Mouse (Mus musculus) limb, embryonic 12.5 days (tissue): ENCODE data around the gene Gm13030. TPM values are rescaled to one million over a fixed set of nuclear protein-coding genes. Genes with fewer than 3 reads are reported as not detected.

Source experiments
- ATAC-seq: fragments of 200-750 bp; cut with Nextera tagmentation; 2 replicates; pipeline ENCODE4 v1.8.0; 2017; ENCODE audit warnings: low read depth, moderate TSS enrichment; ENCODE audit not compliant: insufficient number of reproducible peaks, insufficient read depth, low FRiP score, low TSS enrichment
- H3K27ac ChIP-seq: fragments of 300-500 bp; sonication (generic); 2 replicates; pipeline ENCODE4 v1.5.1; 2016; ENCODE audit warnings: mild to moderate bottlenecking, moderate library complexity
- H3K27me3 ChIP-seq: fragments of 300-500 bp; sonication (generic); 2 replicates; pipeline ENCODE4 v1.6.1; 2016; ENCODE audit warnings: mild to moderate bottlenecking, moderate library complexity
- H3K36me3 ChIP-seq: fragments of 300-500 bp; sonication (generic); 2 replicates; pipeline ENCODE4 v1.6.1; 2016; ENCODE audit warnings: mild to moderate bottlenecking, moderate library complexity
- H3K4me1 ChIP-seq: fragments of 300-500 bp; sonication (generic); replicated peaks from 2 replicates; pipeline ENCODE4 v1.6.1; 2016
- H3K4me2 ChIP-seq: fragments of 300-500 bp; sonication (generic); 2 replicates; pipeline ENCODE4 v1.6.1; 2016; ENCODE audit warnings: mild to moderate bottlenecking, moderate library complexity
- H3K4me3 ChIP-seq: fragments of 300-500 bp; sonication (generic); replicated peaks from 2 replicates; pipeline ENCODE4 v1.5.1; 2016; ENCODE audit warnings: mild to moderate bottlenecking
- H3K9ac ChIP-seq: fragments of 300-500 bp; sonication (generic); replicated peaks from 2 replicates; pipeline ENCODE4 v1.6.1; 2016; ENCODE audit warnings: mild to moderate bottlenecking, moderate library complexity
- H3K9me3 ChIP-seq: fragments of 300-500 bp; sonication (generic); 2 replicates; pipeline ENCODE4 v1.6.1; 2016; ENCODE audit warnings: mild to moderate bottlenecking, moderate library complexity
- WGBS: fragments of 180-500 bp; shearing (Covaris S2); methylation state at CpG from one replicate; pipeline ENCODE4 v1.1.7; 2016; 5-methylcytosine and 5-hydroxymethylcytosine counted together
- polyA plus RNA-seq: library from polyadenylated mRNA; unstranded; fragments of >200 nt; fragmentation: Nextera tagmentation; extraction: Ambion mirVana; gene quantifications from 2 replicates; pipeline ENCODE4 v1.2.1, GENCODE M21; 2016

Gene Gm13030
- polyA plus RNA-seq, 1 experiment from 2014 or later, result not detected

DNA sequence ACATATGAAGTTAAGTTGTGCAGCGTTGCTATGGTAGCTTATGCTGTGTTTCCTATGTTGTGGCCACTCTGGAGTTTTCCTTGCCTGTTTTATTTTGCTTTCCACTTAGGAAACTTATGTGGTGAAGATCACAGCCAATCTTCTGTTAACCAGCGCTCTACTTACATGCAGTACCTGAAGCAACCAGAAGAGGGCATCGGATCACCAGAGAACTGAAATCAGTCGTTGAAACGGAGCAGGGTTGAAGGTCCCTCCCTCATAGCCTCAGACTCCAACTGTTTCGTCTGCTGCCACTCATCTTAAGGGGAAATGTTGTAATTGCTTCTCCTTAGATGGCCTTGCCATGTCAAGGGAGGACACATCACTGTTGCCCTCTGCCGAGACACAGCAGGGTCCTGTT lies 7.4 kb downstream of the Gm13030 start:
- Histone ChIP-seq H3K27me3 (no peaks in the 10 kb centered on the region; the same call in 1 of the 2 replicates), H3K27ac (no peak overlapping the region), H3K9ac (no peak overlapping the region), H3K4me1 (no peaks in the 10 kb centered on the region), H3K36me3 (no peaks in the 10 kb centered on the region), H3K4me2 (no peak overlapping the region), H3K9me3 (0 out of 2 replicates have a peak, but pooled peaks cover 3% of the 10 kb centered on the region), H3K4me3 (no peak overlapping the region)
- ATAC-seq, result no peak
- 13% methylated on average over 7 of the region's 7 CpGs for WGBS

DNA sequence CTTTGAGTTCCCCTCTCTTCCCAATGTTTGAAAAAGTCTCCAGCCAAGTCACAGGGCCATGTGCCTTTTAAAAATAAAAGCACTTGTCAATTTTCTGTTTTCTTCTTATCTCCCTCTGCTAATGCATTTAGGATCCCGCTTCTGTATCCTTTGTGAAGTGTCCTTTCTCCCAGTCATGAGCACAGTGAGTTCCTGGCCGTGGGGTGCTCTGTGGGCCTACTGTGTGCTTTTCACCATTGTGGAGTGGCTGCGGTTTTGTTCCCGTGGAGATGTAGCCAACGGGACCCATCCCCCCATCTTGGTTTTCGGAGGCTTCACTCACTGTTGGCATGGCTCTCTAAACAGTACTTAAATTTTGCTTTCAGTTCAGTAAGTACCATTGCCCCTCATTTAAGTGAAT lies 7.8 kb downstream of the Gm13030 start:
- no peak overlapping the region for H3K9ac ChIP-seq
- H3K9me3 ChIP-seq, result 0 out of 2 replicates have a peak, but pooled peaks cover under 1% of the 10 kb centered on the region
- H3K27me3 ChIP-seq, result no peaks in the 10 kb centered on the region; the same call in 1 of the 2 replicates
- no peak overlapping the region for H3K4me2 ChIP-seq
- ATAC-seq, result no peak
- H3K36me3 ChIP-seq, result no peaks in the 10 kb centered on the region
- no peaks in the 10 kb centered on the region for H3K4me1 ChIP-seq
- H3K27ac ChIP-seq, result no peak overlapping the region
- 71% methylated on average over 6 of the region's 6 CpGs for WGBS
- no peak overlapping the region for H3K4me3 ChIP-seq

DNA sequence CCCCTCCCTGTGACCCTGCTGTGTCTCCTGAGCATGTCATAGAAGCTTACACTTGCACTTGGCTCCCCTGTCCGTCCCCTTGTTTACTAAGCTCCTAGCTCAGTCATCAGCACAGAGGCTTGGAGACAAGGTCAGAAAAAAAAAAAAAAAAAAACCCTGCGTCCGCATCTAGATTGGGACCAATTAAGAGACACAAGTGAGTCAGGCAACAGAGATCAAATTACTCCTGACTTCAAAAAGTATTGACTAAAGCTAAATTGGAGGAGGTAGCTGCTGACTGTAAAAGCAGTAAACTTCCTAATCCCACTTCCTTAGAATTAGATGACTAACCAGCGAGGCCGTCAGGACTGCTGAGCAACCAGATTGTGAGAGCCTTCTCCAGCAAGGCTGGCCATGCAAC lies 8.7 kb downstream of the Gm13030 start:
- no peak overlapping the region for H3K27ac ChIP-seq
- H3K4me3 ChIP-seq, result no peak overlapping the region
- H3K36me3 ChIP-seq, result no peaks in the 10 kb centered on the region
- H3K9me3 ChIP-seq, result no peaks in the 10 kb centered on the region
- no peak overlapping the region for H3K9ac ChIP-seq
- 9% methylated on average over 5 of the region's 5 CpGs for WGBS
- H3K4me1 ChIP-seq, result no peaks in the 10 kb centered on the region
- no peak overlapping the region for H3K4me2 ChIP-seq
- no peak for ATAC-seq
- H3K27me3 ChIP-seq, result peaks cover 3% of the 10 kb centered on the region

DNA sequence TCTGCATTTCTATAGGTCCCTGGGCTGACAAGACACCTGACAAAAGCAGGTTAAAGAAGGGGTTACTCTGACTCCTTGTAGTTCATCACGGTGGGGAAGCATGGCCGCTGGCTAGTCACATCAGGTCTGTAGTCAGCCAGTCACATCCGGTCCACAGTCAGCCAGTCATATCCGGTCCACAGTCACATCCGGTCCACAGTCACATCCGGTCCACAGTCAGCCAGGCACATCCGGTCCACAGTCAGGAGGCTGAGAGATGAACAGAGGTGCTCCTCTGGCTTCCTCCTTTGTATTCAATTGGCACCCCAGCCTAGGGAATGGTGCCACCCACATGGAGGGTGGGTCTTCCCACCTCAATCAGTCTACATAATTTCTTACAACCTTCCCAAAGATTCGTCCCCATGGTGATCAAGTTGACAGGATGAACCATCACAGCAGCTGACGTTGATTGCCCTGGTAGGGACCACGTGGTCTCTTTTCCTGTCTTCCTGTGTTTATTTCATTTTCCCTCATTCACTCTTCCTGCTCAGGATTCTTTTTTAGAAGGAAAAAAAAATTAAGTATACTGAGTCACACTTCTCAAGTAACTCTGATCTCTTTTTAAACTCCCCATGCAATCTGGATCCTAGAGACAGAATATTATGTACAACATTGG lies 10.3 kb downstream of the Gm13030 start, which contains the start of gene Pla2g5:
Pla2g5 (minus strand) TSS at position 139 of the 655 bp plus-strand sequence.
- Histone ChIP-seq H3K36me3 (no peaks in the 10 kb centered on the region), H3K4me1 (no peaks in the 10 kb centered on the region; the same call in 1 of the 2 replicates), H3K27me3 (peaks cover 6% of the 10 kb centered on the region), H3K27ac (no peak within 1 kb of the TSS), H3K4me3 (no peak within 1 kb of the TSS), H3K4me2 (no peak within 1 kb of the TSS), H3K9ac (no peak within 1 kb of the TSS), H3K9me3 (no peaks in the 10 kb centered on the region)
- 78% methylated on average over 10 of the region's 10 CpGs for WGBS
- no peak for ATAC-seq

DNA sequence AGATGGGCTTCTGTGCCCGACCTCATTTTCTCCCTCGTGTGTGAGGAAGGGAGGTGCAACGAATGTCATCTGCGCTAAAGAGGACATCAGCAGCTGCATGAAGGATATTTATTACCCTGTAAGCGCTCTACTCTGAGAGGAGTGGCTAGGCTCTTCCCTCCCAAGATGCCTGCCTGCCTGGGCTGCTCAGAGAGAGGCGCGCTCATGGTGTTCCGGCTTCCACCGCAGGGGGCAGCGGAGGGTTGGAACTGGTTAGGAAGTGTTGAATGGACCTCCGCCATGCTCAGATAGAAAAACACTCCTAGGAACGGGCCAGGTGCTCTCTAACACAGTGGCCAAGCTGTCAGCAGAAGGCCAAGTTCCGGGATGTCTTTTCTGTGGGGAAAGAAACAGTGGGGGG lies 14.0 kb downstream of the Gm13030 start:
- Histone ChIP-seq H3K27me3 (peaks cover 12% of the 10 kb centered on the region), H3K4me2 (peak overlapping the region; percentile 43), H3K9ac (no peak overlapping the region), H3K4me3 (peak overlapping the region; percentile 16; the same call in 1 of the 2 replicates), H3K36me3 (no peaks in the 10 kb centered on the region), H3K4me1 (no peaks in the 10 kb centered on the region; the same call in 1 of the 2 replicates), H3K9me3 (no peaks in the 10 kb centered on the region), H3K27ac (no peak overlapping the region)
- peak; percentile 73; the same call in 1 of the 2 replicates for ATAC-seq
- WGBS, result 5% methylated on average over 13 of the region's 13 CpGs

DNA sequence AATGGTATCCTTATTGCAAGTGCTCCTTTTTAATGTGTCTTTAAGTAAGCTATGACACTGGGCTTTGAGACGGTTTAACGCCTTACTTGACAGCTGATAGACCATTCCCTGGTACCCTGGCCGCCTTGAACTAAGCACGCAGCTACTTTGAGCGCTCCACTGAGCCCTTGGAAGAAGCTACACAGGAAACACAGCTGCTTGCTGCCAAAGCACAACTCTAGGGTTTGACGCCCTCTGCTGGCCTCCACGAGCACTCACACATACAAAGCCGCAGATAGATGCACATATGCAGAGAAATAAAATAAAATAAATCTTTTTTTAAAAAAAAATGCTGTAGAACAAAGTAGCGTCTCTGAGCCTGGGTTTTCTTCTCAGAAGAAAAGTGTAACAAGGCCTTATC lies 14.5 kb downstream of the Gm13030 start:
- Histone ChIP-seq H3K9ac (no peak overlapping the region), H3K27ac (no peak overlapping the region), H3K4me2 (peak overlapping the region; percentile 43), H3K4me1 (no peaks in the 10 kb centered on the region; the same call in 1 of the 2 replicates), H3K4me3 (peak overlapping the region; percentile 16; the same call in 1 of the 2 replicates), H3K9me3 (no peaks in the 10 kb centered on the region), H3K27me3 (peaks cover 12% of the 10 kb centered on the region), H3K36me3 (no peaks in the 10 kb centered on the region)
- no peak for ATAC-seq
- 20% methylated on average over 9 of the region's 9 CpGs for WGBS

DNA sequence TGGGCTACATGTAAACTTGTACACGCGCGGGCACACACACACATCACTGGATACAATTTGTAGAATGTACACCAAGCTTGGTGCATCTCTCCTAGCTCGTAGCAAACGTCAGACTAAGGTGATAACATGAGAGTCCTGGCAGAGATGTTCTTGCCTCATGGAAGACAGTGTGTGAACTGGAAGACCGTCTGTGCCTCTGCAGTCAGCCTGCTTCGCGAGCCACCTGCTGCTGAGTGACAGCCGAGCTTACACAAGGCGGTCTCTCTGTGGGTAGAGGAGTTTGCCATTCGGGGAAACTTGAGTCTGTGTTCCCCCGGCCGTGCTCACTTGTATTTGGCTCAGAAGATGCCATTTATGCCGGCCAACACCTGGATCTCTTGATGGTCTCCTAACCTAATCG lies 15.3 kb downstream of the Gm13030 start:
- Histone ChIP-seq H3K27ac (no peak overlapping the region), H3K27me3 (peaks cover 12% of the 10 kb centered on the region), H3K4me3 (no peak overlapping the region), H3K4me2 (no peak overlapping the region), H3K9ac (no peak overlapping the region), H3K36me3 (no peaks in the 10 kb centered on the region), H3K4me1 (no peaks in the 10 kb centered on the region; the same call in 1 of the 2 replicates), H3K9me3 (no peaks in the 10 kb centered on the region)
- no peak for ATAC-seq
- 82% methylated on average over 15 of the region's 15 CpGs for WGBS

DNA sequence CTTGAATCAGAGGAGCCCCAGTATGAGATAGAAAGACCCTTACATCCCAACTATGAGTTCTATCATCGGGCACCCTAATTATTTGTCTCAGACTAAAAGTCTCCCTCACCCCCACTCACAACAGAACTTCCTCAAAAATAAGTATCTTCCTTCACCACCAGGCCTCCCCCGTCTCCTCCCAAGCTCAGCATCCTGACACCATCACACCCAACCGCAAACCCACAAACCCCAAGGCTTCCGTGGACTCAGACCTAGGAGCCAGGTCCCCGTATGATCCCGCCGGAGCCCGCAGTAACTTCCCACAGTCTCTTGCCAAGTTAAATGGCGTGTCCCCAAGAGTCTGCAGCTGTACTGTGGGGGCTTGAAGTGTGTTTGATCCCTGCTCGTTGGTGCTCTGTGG lies 16.2 kb downstream of the Gm13030 start:
- 87% methylated on average over 10 of the region's 10 CpGs for WGBS
- Histone ChIP-seq H3K27ac (no peak overlapping the region), H3K36me3 (no peaks in the 10 kb centered on the region), H3K9ac (no peak overlapping the region), H3K4me3 (no peak overlapping the region), H3K27me3 (peaks cover 13% of the 10 kb centered on the region), H3K4me2 (no peak overlapping the region), H3K4me1 (no peaks in the 10 kb centered on the region; the same call in 1 of the 2 replicates), H3K9me3 (no peaks in the 10 kb centered on the region)
- ATAC-seq, result no peak

DNA sequence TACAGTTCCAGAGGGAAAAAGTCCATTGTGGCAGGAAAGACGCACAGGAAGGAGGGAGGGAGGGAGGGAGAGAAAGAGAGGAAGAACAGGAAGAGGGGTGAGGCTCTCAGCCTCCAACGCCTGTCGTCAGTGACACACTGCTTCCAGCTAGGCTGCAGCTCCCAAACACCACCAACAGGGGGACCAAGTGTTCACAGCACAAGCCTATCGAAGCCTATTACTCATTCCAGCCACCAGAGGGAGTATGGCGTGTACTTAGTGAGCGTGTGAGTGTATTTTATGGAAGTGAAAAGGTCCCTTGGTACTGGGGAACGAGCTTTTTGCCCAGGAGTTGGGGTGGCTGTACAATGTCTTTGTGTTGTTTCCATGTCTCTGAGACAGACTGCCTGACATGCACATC lies 17.3 kb downstream of the Gm13030 start:
- no peak overlapping the region for H3K9ac ChIP-seq
- no peak for ATAC-seq
- no peaks in the 10 kb centered on the region; the same call in 1 of the 2 replicates for H3K4me1 ChIP-seq
- H3K9me3 ChIP-seq, result no peaks in the 10 kb centered on the region
- no peaks in the 10 kb centered on the region for H3K36me3 ChIP-seq
- no peak overlapping the region for H3K4me2 ChIP-seq
- H3K27ac ChIP-seq, result no peak overlapping the region
- H3K27me3 ChIP-seq, result peaks cover 15% of the 10 kb centered on the region
- H3K4me3 ChIP-seq, result no peak overlapping the region
- 27% methylated on average over 7 of the region's 7 CpGs for WGBS

DNA sequence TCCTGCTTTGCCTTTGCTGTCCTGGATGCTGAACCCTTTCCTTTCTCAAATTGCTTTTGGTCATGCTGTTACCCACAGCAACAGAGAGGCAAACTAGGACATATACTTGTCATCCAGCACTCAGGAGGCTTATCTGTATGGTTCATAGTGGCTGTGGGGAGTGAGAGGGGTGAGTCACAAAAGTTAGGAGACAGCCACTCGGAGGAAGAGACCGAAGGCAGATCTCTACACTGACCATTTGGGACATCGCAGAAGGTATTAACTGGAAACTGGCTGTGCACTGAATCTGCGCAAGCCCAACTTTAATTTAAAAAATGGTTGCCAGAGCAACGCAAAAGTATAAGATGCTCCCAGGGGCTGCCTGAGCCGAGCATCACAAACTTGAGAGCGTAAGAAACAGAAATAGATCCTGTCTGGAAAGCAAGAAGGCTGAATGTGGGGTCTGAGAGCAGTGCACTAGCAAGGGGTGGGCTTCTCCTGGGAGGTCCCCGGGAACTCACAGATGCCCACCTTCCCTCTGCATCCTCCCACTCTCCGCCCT lies 18.6 kb downstream of the Gm13030 start:
- H3K4me3 ChIP-seq, result no peak overlapping the region
- H3K4me1 ChIP-seq, result no peaks in the 10 kb centered on the region; the same call in 1 of the 2 replicates
- H3K27me3 ChIP-seq, result peaks cover 13% of the 10 kb centered on the region
- no peak overlapping the region for H3K4me2 ChIP-seq
- ATAC-seq, result no peak
- WGBS, result 87% methylated on average over 9 of the region's 9 CpGs
- no peak overlapping the region for H3K27ac ChIP-seq
- no peaks in the 10 kb centered on the region for H3K36me3 ChIP-seq
- no peaks in the 10 kb centered on the region for H3K9me3 ChIP-seq
- no peak overlapping the region for H3K9ac ChIP-seq

DNA sequence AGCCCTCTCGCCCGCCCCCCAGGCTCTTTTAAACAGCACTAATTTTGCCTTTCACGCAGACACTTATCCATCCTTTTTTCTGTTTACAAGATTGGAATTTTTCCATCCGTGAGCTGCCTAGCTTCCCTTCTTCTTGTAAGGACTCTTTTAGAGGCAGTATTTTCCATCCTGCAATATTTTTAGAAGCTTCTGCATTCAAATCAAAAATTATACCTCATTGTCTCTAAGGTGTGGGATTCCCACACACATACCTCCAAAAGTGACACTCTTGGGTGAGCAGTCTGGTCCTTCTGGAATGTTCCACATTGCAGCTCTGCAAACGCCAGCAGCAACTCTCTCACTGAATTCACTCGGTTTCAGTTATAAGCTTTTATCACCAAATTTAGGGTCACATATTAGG lies 20.8 kb downstream of the Gm13030 start:
- no peaks in the 10 kb centered on the region for H3K4me1 ChIP-seq
- no peaks in the 10 kb centered on the region for H3K36me3 ChIP-seq
- 68% methylated on average over 6 of the region's 6 CpGs for WGBS
- H3K27ac ChIP-seq, result no peak overlapping the region
- H3K4me2 ChIP-seq, result no peak overlapping the region
- ATAC-seq, result no peak
- H3K9me3 ChIP-seq, result no peaks in the 10 kb centered on the region
- no peak overlapping the region for H3K9ac ChIP-seq
- peaks cover 9% of the 10 kb centered on the region for H3K27me3 ChIP-seq
- H3K4me3 ChIP-seq, result no peak overlapping the region
